Mouse (Mus musculus) embryonic facial prominence, embryonic 13.5 days (tissue): ENCODE measurements around the gene Apc2. TPM values are rescaled to one million over a fixed set of nuclear protein-coding genes. Genes with fewer than 3 reads are reported as not detected.
A peak's percentile ranks its signal among the peaks of the same experiment; 100 is the strongest.
"Not testable (repeated sequence)": the region's sequence is repeated elsewhere in the genome, so short reads cannot be mapped to it uniquely, and the experiment has no call there.

Experiments used
- ATAC-seq: fragments of 200-750 bp; cut with Nextera tagmentation; 2 replicates; pipeline ENCODE4 v1.8.0; 2017; ENCODE audit warnings: low read depth; ENCODE audit not compliant: insufficient number of reproducible peaks, insufficient read depth, low FRiP score, low TSS enrichment
- H3K27ac ChIP-seq: fragments of 300-500 bp; sonication (generic); 2 replicates; pipeline ENCODE4 v1.5.1; 2015; ENCODE audit warnings: moderate library complexity, mild to moderate bottlenecking, inconsistent platforms
- H3K27me3 ChIP-seq: fragments of 300-500 bp; sonication (generic); 2 replicates; pipeline ENCODE4 v1.6.1; 2015; ENCODE audit warnings: mild to moderate bottlenecking, inconsistent platforms
- H3K36me3 ChIP-seq: fragments of 300-500 bp; sonication (generic); 2 replicates; pipeline ENCODE4 v1.6.1; 2015; ENCODE audit warnings: mild to moderate bottlenecking, inconsistent platforms
- H3K4me1 ChIP-seq: fragments of 300-500 bp; sonication (generic); 2 replicates; pipeline ENCODE4 v1.6.1; 2015; ENCODE audit warnings: inconsistent platforms
- H3K4me2 ChIP-seq: fragments of 300-500 bp; sonication (generic); 2 replicates; pipeline ENCODE4 v1.6.1; 2015; ENCODE audit warnings: moderate library complexity, mild to moderate bottlenecking, inconsistent platforms
- H3K4me3 ChIP-seq: fragments of 300-500 bp; sonication (generic); 2 replicates; pipeline ENCODE4 v1.5.1; 2015; ENCODE audit warnings: mild to moderate bottlenecking, inconsistent platforms
- H3K9ac ChIP-seq: fragments of 300-500 bp; sonication (generic); 2 replicates; pipeline ENCODE4 v1.6.1; 2015; ENCODE audit warnings: mild to moderate bottlenecking, inconsistent platforms
- H3K9me3 ChIP-seq: fragments of 300-500 bp; sonication (generic); 2 replicates; pipeline ENCODE4 v1.6.1; 2016; ENCODE audit warnings: inconsistent platforms
- WGBS: fragments of 180-500 bp; shearing (Covaris S2); methylation state at CpG from one replicate; pipeline ENCODE4 v1.1.7; 2015; ENCODE audit warnings: mixed read lengths; 5-methylcytosine and 5-hydroxymethylcytosine counted together
- polyA plus RNA-seq: library from polyadenylated mRNA; unstranded; fragments of >200 nt; fragmentation: Nextera tagmentation; extraction: Ambion mirVana; gene quantifications from 2 replicates; pipeline ENCODE4 v1.2.1, GENCODE M21; 2015

Apc2 gene
- polyA plus RNA-seq: 9.3 and 9.4 TPM in 2 replicates

DNA sequence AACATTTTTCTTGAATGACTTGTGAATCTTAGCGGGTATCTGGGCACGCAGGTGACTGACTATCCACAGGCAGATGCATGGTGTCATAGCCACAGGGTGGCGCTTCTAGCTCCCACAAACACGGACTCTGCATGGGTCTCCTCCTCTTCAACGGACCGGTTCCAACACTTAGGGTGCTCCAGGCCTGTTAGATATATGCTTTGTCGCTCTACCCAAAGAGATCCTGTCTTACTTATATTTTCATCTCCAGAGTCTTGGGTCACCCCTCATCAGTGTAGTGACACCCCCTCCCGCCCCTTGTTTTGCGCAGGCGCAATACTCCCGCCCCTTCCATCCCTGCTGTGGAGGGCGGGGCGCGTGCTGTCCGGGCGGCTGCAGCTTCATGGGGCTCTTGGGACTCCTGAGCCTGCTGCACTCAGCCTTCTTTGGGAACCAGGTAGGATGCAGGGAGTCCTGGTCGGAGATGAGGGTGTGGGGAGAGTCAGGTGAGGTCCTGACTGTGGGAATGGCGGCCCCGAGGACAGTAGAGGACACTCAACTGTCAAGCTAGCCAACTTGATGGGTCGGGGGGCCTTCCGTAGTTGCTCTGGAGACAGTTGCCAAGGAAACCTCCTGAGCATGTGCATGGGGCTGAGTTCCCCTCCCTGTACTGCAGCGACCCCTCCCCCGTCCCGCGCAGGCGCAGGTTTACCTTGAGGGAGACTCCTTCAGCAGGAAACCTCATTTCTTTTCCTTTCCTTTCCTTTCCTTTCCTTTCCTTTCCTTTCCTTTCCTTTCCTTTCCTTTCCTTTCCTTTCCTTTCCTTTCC lies at the start of gene Apc2:
Apc2 (plus strand) TSS at position 360 of the 808 bp plus-strand sequence.
- Histone ChIP-seq H3K27me3 (peaks cover 42% of the 10 kb centered on the region), H3K4me1 (peaks cover 47% of the 10 kb centered on the region), H3K9ac (peak within 1 kb of the TSS; percentile 99), H3K9me3 (no peaks in the 10 kb centered on the region), H3K4me2 (peak within 1 kb of the TSS; percentile 79), H3K4me3 (peak within 1 kb of the TSS; percentile 46), H3K36me3 (peaks cover 19% of the 10 kb centered on the region), H3K27ac (peak within 1 kb of the TSS; percentile 77)
- ATAC-seq: no peak
- WGBS: 1% methylated on average over 26 of the region's 26 CpGs

DNA sequence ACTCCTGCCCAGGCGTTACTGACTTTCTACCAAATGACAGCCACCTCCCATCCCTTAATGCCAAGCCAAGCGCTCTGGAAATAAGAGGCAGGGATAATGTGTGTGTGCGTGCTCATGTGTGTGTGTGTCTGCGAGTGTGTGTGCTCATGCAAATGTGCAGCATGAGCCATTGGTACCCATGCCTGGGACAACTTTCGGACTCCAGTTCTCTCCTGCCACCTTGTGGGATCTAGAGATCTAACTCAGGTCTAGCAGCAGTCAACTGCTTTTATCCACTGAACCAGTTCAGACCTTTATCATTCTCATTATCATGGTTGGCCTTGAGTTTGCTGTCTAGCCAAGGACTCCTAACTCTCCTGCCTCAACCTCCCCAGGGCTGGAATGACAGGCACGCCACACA lies 47.9 kb upstream of the Apc2 start:
- peaks cover 27% of the 10 kb centered on the region for H3K4me1 ChIP-seq
- 0 out of 2 replicates have a peak overlapping the region, but pooled peaks have one; percentile 4 for H3K4me3 ChIP-seq
- H3K9ac ChIP-seq: no peak overlapping the region
- no peak overlapping the region for H3K27ac ChIP-seq
- H3K4me2 ChIP-seq: peak overlapping the region; percentile 69; the same call in 1 of the 2 replicates
- no peak for ATAC-seq
- WGBS: 48% methylated on average over 6 of the region's 6 CpGs
- H3K27me3 ChIP-seq: no peaks in the 10 kb centered on the region
- peaks cover 24% of the 10 kb centered on the region for H3K36me3 ChIP-seq
- no peaks in the 10 kb centered on the region for H3K9me3 ChIP-seq

DNA sequence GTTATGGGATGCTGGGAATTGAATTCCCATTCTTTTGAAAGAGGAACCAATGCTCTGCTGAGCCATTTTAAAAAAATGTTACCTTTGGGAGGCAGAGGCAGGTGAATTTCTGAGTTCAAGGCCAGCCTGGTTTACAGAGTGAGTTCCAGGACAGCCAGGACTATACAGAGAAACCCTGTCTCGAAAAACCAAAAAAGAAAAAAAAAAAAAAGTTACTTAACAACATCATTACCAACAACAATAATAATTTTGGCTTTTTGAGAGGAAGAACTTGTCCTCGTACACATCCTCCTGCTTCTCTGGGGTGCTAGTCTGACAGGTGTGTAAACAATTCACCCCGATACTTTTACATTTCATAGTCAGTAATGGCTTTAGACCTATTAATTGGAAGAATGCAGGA lies 47.3 kb upstream of the Apc2 start:
- peaks cover 27% of the 10 kb centered on the region for H3K4me1 ChIP-seq
- not testable (repeated sequence) for H3K27me3 ChIP-seq, H3K9ac ChIP-seq, H3K27ac ChIP-seq, H3K9me3 ChIP-seq, ATAC-seq
- peak overlapping the region; percentile 61 for H3K4me3 ChIP-seq
- H3K36me3 ChIP-seq: peaks cover 23% of the 10 kb centered on the region
- H3K4me2 ChIP-seq: peak overlapping the region; percentile 69
- WGBS: 49% methylated on average over 3 of the region's 3 CpGs

DNA sequence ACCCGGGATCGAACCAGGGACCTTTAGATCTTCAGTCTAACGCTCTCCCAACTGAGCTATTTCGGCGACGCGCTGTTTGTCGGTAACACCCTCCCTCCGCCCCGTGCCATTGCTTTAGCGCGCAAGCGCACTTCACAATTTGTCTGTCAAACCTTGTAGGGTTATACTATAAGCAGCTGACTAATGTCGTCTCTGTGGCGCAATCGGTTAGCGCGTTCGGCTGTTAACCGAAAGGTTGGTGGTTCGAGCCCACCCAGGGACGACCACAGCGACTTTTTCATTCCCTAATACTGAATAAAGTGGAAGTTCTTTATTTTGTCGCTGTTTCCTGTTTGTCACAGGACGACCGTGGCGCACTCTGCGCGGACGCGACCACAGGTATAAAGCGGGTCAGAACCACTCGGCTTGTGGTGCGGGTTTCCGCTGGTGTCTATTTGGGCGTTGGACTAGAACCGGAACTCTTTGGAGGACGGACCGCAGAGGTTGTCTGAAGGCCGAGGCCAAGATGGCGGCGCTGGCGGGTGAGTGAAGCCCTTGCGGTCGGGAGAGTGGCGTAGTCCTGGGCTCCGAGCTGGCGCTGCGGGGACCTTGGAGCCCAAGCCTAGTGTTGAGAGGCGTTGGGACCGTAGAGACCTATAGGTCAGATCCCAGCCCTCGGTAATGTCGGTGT lies 46.7 kb upstream of the Apc2 start, which contains the start of gene Ndufs7:
Ndufs7 (plus strand) TSS at position 151 of the 670 bp plus-strand sequence.
- ATAC-seq: peak; percentile 88
- Histone ChIP-seq H3K4me3 (peak within 1 kb of the TSS; percentile 61), H3K9me3 (no peaks in the 10 kb centered on the region), H3K4me1 (peaks cover 27% of the 10 kb centered on the region), H3K9ac (peak within 1 kb of the TSS; percentile 77), H3K36me3 (peaks cover 23% of the 10 kb centered on the region), H3K4me2 (peak within 1 kb of the TSS; percentile 69), H3K27ac (peak within 1 kb of the TSS; percentile 89), H3K27me3 (no peaks in the 10 kb centered on the region)
- under 1% methylated on average over 53 of the region's 53 CpGs for WGBS

DNA sequence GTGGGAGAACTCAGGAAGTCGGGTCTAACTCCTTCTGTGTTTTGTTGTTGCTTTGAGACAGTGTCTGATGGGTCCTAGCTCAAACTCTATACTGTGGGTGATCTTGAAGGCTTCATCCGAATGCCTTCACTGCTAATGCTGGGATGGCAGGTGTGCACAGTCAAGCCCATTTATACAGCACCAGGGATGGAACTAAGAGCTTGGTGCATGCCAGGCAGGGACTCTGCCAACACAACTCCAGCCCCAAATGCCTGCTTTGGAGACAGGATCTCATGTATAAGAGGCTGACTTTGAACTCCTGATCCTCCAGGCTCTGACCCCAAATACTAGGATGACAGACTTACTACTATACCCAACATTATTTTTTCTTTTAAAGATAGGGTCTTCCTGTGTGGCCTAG lies 45.7 kb upstream of the Apc2 start:
- Histone ChIP-seq H3K27me3 (no peaks in the 10 kb centered on the region), H3K27ac (peak overlapping the region; percentile 89), H3K9ac (peak overlapping the region; percentile 77), H3K4me3 (peak overlapping the region; percentile 61), H3K4me2 (peak overlapping the region; percentile 69), H3K9me3 (no peaks in the 10 kb centered on the region), H3K36me3 (peaks cover 25% of the 10 kb centered on the region), H3K4me1 (peaks cover 26% of the 10 kb centered on the region)
- no peak for ATAC-seq
- WGBS: 36% methylated on average over 2 of the region's 2 CpGs

DNA sequence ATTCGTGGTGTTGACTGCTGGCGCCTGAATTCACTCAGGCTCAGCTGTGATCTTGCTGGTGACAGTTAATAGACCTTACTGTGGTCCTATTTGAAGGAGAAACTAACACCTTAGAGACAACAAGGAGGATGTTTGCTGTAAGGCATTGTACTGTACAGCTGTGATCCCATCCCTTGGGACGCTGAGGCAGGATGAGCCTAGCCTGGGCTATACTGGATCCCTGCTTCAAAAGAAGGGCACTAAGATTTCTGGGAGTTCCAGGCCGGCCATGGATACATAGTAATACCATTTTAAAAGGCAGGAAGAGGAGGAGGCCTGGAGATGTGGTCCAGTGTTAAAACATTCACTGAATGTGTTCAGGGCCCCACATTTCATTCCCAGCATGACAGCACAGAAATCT lies 45.2 kb upstream of the Apc2 start:
- ATAC-seq: no peak
- H3K36me3 ChIP-seq: peaks cover 31% of the 10 kb centered on the region
- peaks cover 21% of the 10 kb centered on the region for H3K4me1 ChIP-seq
- H3K27me3 ChIP-seq: no peaks in the 10 kb centered on the region
- peak overlapping the region; percentile 69 for H3K4me2 ChIP-seq
- peak overlapping the region; percentile 61 for H3K4me3 ChIP-seq
- H3K9ac ChIP-seq: peak overlapping the region; percentile 77
- no peak overlapping the region for H3K27ac ChIP-seq
- 85% methylated on average over 4 of the region's 4 CpGs for WGBS
- H3K9me3 ChIP-seq: no peaks in the 10 kb centered on the region

DNA sequence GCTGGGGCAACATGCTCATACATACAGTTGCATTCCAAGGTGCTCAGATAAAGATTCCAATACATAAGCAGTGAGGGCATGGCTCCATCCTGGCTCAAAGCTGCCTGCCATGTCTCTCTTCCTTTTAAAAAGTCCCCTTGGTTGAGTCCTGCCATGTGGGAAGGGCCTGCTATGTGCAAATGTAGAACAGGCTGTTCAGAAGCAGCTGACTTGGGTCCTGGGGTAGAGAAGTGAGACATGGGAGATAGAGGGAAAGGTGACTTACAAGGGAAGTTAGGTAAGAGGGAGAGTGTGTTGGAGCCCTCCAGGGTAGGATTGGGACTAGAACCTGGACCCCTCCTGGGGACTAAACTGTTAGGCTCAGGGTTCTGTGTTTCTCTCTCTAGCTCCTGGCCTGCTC lies 43.8 kb upstream of the Apc2 start:
- Histone ChIP-seq H3K36me3 (peaks cover 45% of the 10 kb centered on the region), H3K4me3 (no peak overlapping the region), H3K9me3 (no peaks in the 10 kb centered on the region), H3K4me1 (peaks cover 18% of the 10 kb centered on the region), H3K4me2 (no peak overlapping the region), H3K9ac (no peak overlapping the region), H3K27ac (no peak overlapping the region), H3K27me3 (no peaks in the 10 kb centered on the region)
- no peak for ATAC-seq

DNA sequence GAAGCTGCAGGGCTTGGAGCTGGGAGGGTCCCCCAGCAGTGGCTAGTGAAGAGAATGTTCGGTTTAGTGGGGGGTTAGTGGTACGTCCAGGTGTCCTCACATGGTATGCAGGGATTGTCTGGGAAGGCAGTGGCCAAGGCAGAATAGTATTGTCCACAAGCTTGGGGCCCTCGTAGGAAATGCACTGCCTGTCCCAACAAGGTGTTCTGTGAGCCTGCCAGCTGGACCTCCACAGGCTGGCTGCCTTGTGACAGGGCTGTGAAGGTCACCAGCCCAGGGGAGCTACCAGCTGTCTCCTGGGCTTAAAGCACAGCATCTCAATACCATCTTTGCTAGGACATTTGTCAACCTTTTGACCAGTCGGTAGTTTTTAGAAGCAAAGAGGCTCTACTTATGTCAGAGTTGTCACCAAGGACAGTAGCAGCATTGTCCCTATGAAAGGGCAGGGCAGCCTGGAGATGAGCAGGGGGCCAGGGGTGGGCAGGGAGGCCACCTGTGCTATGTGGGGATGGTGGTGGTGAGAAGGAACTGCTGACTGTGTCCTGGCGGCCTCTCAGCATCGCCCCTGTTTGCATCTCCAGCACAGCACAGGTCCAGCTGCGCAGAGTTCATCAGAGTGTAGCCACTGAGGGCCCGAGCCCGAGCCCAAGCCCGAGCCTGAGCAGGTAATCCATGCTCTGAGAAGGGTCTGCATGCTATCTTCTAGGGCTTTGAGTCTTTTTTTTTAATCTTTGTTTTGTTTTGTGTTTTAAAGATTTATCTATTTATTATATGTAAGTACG lies 43.1 kb upstream of the Apc2 start:
- H3K9me3 ChIP-seq: no peaks in the 10 kb centered on the region
- ATAC-seq: no peak
- H3K27me3 ChIP-seq: no peaks in the 10 kb centered on the region
- no peak overlapping the region for H3K27ac ChIP-seq
- H3K36me3 ChIP-seq: peaks cover 50% of the 10 kb centered on the region
- H3K4me3 ChIP-seq: no peak overlapping the region
- H3K4me1 ChIP-seq: peaks cover 18% of the 10 kb centered on the region
- no peak overlapping the region for H3K9ac ChIP-seq
- 95% methylated on average over 11 of the region's 11 CpGs for WGBS
- H3K4me2 ChIP-seq: no peak overlapping the region

DNA sequence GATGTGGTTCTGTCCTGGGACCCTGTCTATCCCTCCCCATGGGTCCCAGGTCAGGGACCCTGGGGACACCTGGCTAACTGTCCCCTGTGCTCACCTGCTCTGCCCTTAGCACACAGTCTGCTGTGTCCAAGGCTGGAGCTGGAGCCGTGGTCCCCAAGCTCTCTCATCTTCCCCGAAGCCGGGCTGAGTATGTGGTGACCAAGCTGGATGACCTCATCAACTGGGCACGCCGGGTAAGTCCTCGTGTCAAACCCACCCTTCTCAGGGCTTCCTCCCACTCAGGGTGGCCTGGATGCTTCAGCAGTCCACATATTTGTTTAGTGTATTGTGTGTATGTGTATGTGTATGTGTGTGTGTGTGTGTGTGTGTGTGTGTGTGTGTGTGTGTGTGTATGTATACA lies 42.2 kb upstream of the Apc2 start:
- WGBS: 80% methylated on average over 6 of the region's 6 CpGs

DNA sequence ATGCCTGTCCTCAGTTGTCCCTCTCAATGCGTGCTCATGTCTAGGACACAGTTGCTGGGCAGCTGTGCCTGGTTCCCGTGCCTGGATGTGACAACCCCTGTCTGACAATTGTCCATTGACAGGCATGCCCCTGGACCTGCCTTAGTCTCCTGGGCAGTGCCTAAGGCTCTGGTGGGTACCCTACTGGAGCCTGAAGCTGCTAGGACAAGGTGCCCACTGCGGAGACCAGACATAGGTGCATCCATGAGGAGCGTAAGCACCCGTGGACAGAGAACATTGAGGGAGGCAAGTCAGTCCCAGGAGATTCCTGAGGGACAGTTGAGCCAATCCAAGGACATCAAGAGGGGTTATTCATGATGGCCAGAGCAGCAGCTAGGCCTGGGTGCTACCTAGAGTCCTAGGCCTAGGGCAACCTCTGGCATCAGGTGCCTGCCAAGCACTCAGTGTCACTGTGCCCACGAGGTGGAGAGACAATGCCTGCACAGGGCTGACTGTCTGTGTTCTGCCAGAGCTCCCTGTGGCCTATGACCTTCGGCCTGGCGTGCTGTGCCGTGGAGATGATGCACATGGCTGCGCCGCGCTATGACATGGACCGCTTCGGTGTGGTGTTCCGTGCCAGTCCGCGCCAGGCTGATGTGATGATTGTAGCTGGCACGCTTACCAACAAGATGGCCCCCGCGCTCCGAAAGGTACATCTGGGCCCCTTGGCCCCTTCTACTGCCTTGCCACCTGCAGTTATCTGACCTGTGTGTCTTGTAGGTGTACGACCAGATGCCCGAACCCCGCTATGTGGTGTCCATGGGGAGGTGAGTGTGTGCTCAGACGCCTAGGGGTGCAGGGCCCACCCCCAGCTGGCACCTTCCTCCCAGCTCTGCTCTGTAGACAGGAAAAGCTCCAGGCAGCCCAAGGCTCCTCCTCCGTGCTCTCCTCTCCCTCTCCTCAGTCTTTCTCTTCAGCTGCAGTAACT lies 41.2 kb upstream of the Apc2 start:
- Histone ChIP-seq H3K9me3 (no peaks in the 10 kb centered on the region), H3K9ac (no peak overlapping the region), H3K36me3 (peaks cover 66% of the 10 kb centered on the region), H3K4me1 (peaks cover 21% of the 10 kb centered on the region), H3K27me3 (no peaks in the 10 kb centered on the region), H3K4me2 (no peak overlapping the region), H3K4me3 (no peak overlapping the region), H3K27ac (no peak overlapping the region)
- WGBS: 95% methylated on average over 26 of the region's 26 CpGs
- ATAC-seq: no peak

More for the DNA sequence above, 42.2 kb upstream of the Apc2 start:
- Histone ChIP-seq H3K27ac (no peak overlapping the region), H3K36me3 (peaks cover 59% of the 10 kb centered on the region), H3K27me3 (no peaks in the 10 kb centered on the region), H3K4me3 (no peak overlapping the region), H3K9ac (no peak overlapping the region), H3K4me2 (no peak overlapping the region), H3K4me1 (peaks cover 12% of the 10 kb centered on the region), H3K9me3 (no peaks in the 10 kb centered on the region)
- no peak for ATAC-seq
